Mouse (Mus musculus) liver, embryonic 14.5 days (tissue): ENCODE results near the gene Spata5.

Experiments used
- CTCF ChIP-seq: IDR thresholded peaks from 2 replicates; pipeline ENCODE4 v1.5.1; 2016; ENCODE audit warnings: antibody characterized with exemption, low read depth, control low read depth
- EP300 ChIP-seq: IDR thresholded peaks from 2 replicates; pipeline ENCODE4 v1.6.1; 2016; ENCODE audit warnings: antibody characterized with exemption, low read depth

DNA sequence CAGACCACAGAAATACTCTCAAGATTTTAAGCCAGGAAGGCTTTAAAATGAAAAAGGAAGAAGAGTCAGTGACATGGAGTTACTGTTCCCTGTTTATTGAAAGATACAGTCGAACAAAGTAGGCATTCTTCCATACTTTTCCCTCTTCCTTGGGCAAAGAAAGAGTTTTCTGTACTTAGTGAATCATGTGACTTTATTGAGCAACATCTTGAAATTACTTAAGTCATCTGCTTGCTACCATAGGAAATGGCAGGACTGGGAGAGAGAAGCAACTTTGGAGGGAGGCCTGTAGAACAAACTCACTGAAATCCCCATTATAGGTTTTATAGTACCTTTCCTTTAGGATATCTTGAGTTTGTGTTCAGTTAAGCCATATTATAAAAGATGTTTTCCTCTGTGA, 81.2 kb downstream of the Spata5 start:
- TF ChIP-seq EP300 (no peak), CTCF (no peak)
